Mouse (Mus musculus): Measurements from ENCODE around the gene Ank2. TPM values are rescaled to one million over a fixed set of nuclear protein-coding genes. Genes with fewer than 3 reads are reported as not detected.

The Ank2 gene
- total RNA-seq, 2 experiments from 2014 or later: 730 to 767 TPM

- no peak for TF ChIP-seq CTCF (conservative IDR thresholded peaks at IDR 0.05)
- H3K27ac ChIP-seq: no peak overlapping the region
- no peak for DNase-seq (ENCODE audit: low spot score in 2 of 2)
- no peak overlapping the region for H3K4me3 ChIP-seq
Observed at GRCm38 (mm10) chr3:127137508-127137907, 361.6 kb downstream of the Ank2 start.

GRCm38 (mm10) chr3:127134062-127134461, 365.1 kb downstream of the Ank2 start:
- DNase-seq (ENCODE audit: low spot score in 2 of 2): no peak
- peak overlapping the region; percentile 71 for H3K27ac ChIP-seq
- TF ChIP-seq CTCF (conservative IDR thresholded peaks at IDR 0.05): peak; percentile 23; the same call in 1 of the 2 replicates
- H3K4me3 ChIP-seq: no peak overlapping the region

GRCm38 (mm10) chr3:127131048-127131447, 368.1 kb downstream of the Ank2 start:
- no peak for DNase-seq (ENCODE audit: low spot score in 2 of 2)
- Histone ChIP-seq H3K27ac (peak overlapping the region; percentile 78), H3K4me3 (no peak overlapping the region)
- TF ChIP-seq CTCF (conservative IDR thresholded peaks at IDR 0.05): no peak

- Histone ChIP-seq H3K27ac (peak overlapping the region; percentile 78), H3K4me3 (no peak overlapping the region; the same call in 1 of the 2 replicates)
- no peak for TF ChIP-seq CTCF (conservative IDR thresholded peaks at IDR 0.05)
- peak in 1 of 2 experiments; percentile 38 for DNase-seq (ENCODE audit: low spot score in 2 of 2)
Observed at GRCm38 (mm10) chr3:127130167-127130770, 368.9 kb downstream of the Ank2 start.

GRCm38 (mm10) chr3:127129750-127130149, 369.4 kb downstream of the Ank2 start:
- Histone ChIP-seq H3K4me3 (no peak overlapping the region), H3K27ac (peak overlapping the region; percentile 78)
- no peak for TF ChIP-seq CTCF (conservative IDR thresholded peaks at IDR 0.05)
- no peak for DNase-seq (ENCODE audit: low spot score in 2 of 2)

GRCm38 (mm10) chr3:127127611-127128010, 371.5 kb downstream of the Ank2 start:
- DNase-seq (ENCODE audit: low spot score in 2 of 2): no peak
- no peak for TF ChIP-seq CTCF (conservative IDR thresholded peaks at IDR 0.05)

GRCm38 (mm10) chr3:127126220-127126619, 372.9 kb downstream of the Ank2 start:
- peak overlapping the region; percentile 33; the same call in 1 of the 2 replicates for H3K27ac ChIP-seq
- no peak for TF ChIP-seq CTCF (conservative IDR thresholded peaks at IDR 0.05)
- no peak for DNase-seq (ENCODE audit: low spot score in 2 of 2)
- no peak overlapping the region for H3K4me3 ChIP-seq

More at GRCm38 (mm10) chr3:127127611-127128010, 371.5 kb downstream of the Ank2 start:
- Histone ChIP-seq H3K27ac (peak overlapping the region; percentile 37; the same call in 1 of the 2 replicates), H3K4me3 (no peak overlapping the region)

GRCm38 (mm10) chr3:127124375-127124993, 374.7 kb downstream of the Ank2 start:
- DNase-seq (ENCODE audit: low spot score in 2 of 2): no peak
- no peak overlapping the region for H3K4me3 ChIP-seq
- peak overlapping the region; percentile 47 for H3K27ac ChIP-seq
- TF ChIP-seq CTCF (conservative IDR thresholded peaks at IDR 0.05): no peak

GRCm38 (mm10) chr3:127123376-127123775, 375.8 kb downstream of the Ank2 start:
- TF ChIP-seq CTCF (conservative IDR thresholded peaks at IDR 0.05): no peak
- H3K4me3 ChIP-seq: no peak overlapping the region
- H3K27ac ChIP-seq: 0 out of 2 replicates have a peak overlapping the region, but pooled peaks have one; percentile 47
- no peak for DNase-seq (ENCODE audit: low spot score in 2 of 2)

GRCm38 (mm10) chr3:127118777-127119176, 380.4 kb downstream of the Ank2 start:
- TF ChIP-seq CTCF (conservative IDR thresholded peaks at IDR 0.05): no peak
- no peak for DNase-seq (ENCODE audit: low spot score in 2 of 2)
- H3K4me3 ChIP-seq: no peak overlapping the region
- H3K27ac ChIP-seq: peak overlapping the region; percentile 56

GRCm38 (mm10) chr3:127116226-127116625, 382.9 kb downstream of the Ank2 start:
- Histone ChIP-seq H3K27ac (peak overlapping the region; percentile 37; the same call in 1 of the 2 replicates), H3K4me3 (no peak overlapping the region)
- TF ChIP-seq CTCF (conservative IDR thresholded peaks at IDR 0.05): no peak
- DNase-seq (ENCODE audit: low spot score in 2 of 2): no peak

- H3K27ac ChIP-seq: 0 out of 2 replicates have a peak overlapping the region, but pooled peaks have one; percentile 61
- no peak for TF ChIP-seq CTCF (conservative IDR thresholded peaks at IDR 0.05)
- DNase-seq (ENCODE audit: low spot score in 2 of 2): no peak
- no peak overlapping the region for H3K4me3 ChIP-seq
Observed at GRCm38 (mm10) chr3:127113238-127113637, 385.9 kb downstream of the Ank2 start.

GRCm38 (mm10) chr3:127109413-127109812, 389.7 kb downstream of the Ank2 start:
- TF ChIP-seq CTCF (conservative IDR thresholded peaks at IDR 0.05): no peak
- H3K27ac ChIP-seq: peak overlapping the region; percentile 0; the same call in 1 of the 2 replicates
- H3K4me3 ChIP-seq: no peak overlapping the region
- no peak for DNase-seq (ENCODE audit: low spot score in 2 of 2)
